Comparison of ENCODE assay signal across 30 mouse cellular contexts in genomic region chr13:4029897-4030296, GRCm38 (mm10). TPM values are rescaled to one million over a fixed set of nuclear protein-coding genes. Genes with fewer than 3 reads are reported as not detected.
"Had no signal": no experiment of that assay in that cellular context is flagged by ENCODE, and none has a peak within 500 bp of the region (broad histone marks: within the 10 kb centered on the region; RNA-seq: fewer than 3 reads in every experiment).

No protein-coding gene starts in this region.

- H3K4me2 ChIP-seq: embryonic facial prominence, embryonic 12.5 days; embryonic facial prominence, embryonic 13.5 days; embryonic facial prominence, embryonic 15.5 days; forebrain, embryonic 12.5 days; forebrain, embryonic 13.5 days; forebrain, embryonic 15.5 days had no signal

- ATAC-seq: forebrain, embryonic 13.5 days; forebrain, embryonic 14.5 days; forebrain, embryonic 15.5 days; forebrain, embryonic 16.5 days; forebrain, postnatal 0 days had no signal

- H3K4me3 ChIP-seq: embryonic facial prominence, embryonic 10.5 days; embryonic facial prominence, embryonic 12.5 days; embryonic facial prominence, embryonic 13.5 days; embryonic facial prominence, embryonic 15.5 days; erythroblast, embryonic 14.5 days; forebrain, embryonic 10.5 days; forebrain, embryonic 12.5 days; forebrain, embryonic 13.5 days; forebrain, embryonic 15.5 days; gastrocnemius, adult 2 months had no signal

- H3K4me1 ChIP-seq: embryonic facial prominence, embryonic 10.5 days; embryonic facial prominence, embryonic 12.5 days; embryonic facial prominence, embryonic 13.5 days; embryonic facial prominence, embryonic 15.5 days; forebrain, embryonic 10.5 days; forebrain, embryonic 12.5 days; forebrain, embryonic 13.5 days; forebrain, embryonic 15.5 days had no signal

- H3K36me3 ChIP-seq: embryonic facial prominence, embryonic 10.5 days; embryonic facial prominence, embryonic 12.5 days; embryonic facial prominence, embryonic 13.5 days; embryonic facial prominence, embryonic 15.5 days; forebrain, embryonic 10.5 days; forebrain, embryonic 12.5 days; forebrain, embryonic 15.5 days had no signal

- H3K9ac ChIP-seq: embryonic facial prominence, embryonic 12.5 days; embryonic facial prominence, embryonic 13.5 days; embryonic facial prominence, embryonic 15.5 days; forebrain, embryonic 12.5 days; forebrain, embryonic 13.5 days; forebrain, embryonic 15.5 days; forebrain, postnatal 0 days had no signal

- DNase-seq: cerebellum, adult 18-20 months; cerebellum, adult 2 months; cerebellum, adult 8-10 months; cerebellum, adult 9-10 months; cerebellum, adult 9-11 months; cerebellum, postnatal 10 days; cerebellum, postnatal 14 days; cerebellum, postnatal 25 days; cerebellum, postnatal 36 days; embryo, embryonic 11 days; forebrain, postnatal 0 days; gastrocnemius, adult 2 months; gastrocnemius, postnatal 10 days; gastrocnemius, postnatal 14 days; gastrocnemius, postnatal 25 days; gastrocnemius, postnatal 36 days; heart, adult 11 months; heart, adult 18-20 months had no signal

- H3K27me3 ChIP-seq: embryonic facial prominence, embryonic 12.5 days; embryonic facial prominence, embryonic 13.5 days; embryonic facial prominence, embryonic 15.5 days; forebrain, embryonic 12.5 days; forebrain, embryonic 13.5 days; forebrain, embryonic 15.5 days had no signal

- H3K27ac ChIP-seq: embryonic facial prominence, embryonic 10.5 days; embryonic facial prominence, embryonic 12.5 days; embryonic facial prominence, embryonic 13.5 days; embryonic facial prominence, embryonic 15.5 days; forebrain, embryonic 10.5 days; forebrain, embryonic 12.5 days; forebrain, embryonic 13.5 days; forebrain, embryonic 15.5 days; gastrocnemius, adult 2 months had no signal

- H3K9me3 ChIP-seq: embryonic facial prominence, embryonic 10.5 days; embryonic facial prominence, embryonic 12.5 days; embryonic facial prominence, embryonic 13.5 days; embryonic facial prominence, embryonic 15.5 days; forebrain, embryonic 10.5 days; forebrain, embryonic 12.5 days; forebrain, embryonic 13.5 days; forebrain, embryonic 15.5 days had no signal

RNA-seq across cellular contexts. Expression of gene Akr1c14, which starts 18.9 kb away (rescaled TPM):
- polyA plus RNA-seq: erythroblast, embryonic 14.5 days; forebrain, embryonic 11.5 days had no signal
